Mouse (Mus musculus): ENCODE results near the gene Pomp.

GRCm38 (mm10) chr5:147924621-147925020, 64.4 kb downstream of the Pomp start:
- TF ChIP-seq CTCF (IDR thresholded peaks at IDR 0.05; ENCODE audit: borderline replicate concordance, insufficient read depth, low read length) (no peak), POLR2A (IDR thresholded peaks at IDR 0.05; ENCODE audit: low read depth, low read length) (no peak)
